Comparison of ENCODE assay signal across 24 mouse cellular contexts in the genomic region with DNA sequence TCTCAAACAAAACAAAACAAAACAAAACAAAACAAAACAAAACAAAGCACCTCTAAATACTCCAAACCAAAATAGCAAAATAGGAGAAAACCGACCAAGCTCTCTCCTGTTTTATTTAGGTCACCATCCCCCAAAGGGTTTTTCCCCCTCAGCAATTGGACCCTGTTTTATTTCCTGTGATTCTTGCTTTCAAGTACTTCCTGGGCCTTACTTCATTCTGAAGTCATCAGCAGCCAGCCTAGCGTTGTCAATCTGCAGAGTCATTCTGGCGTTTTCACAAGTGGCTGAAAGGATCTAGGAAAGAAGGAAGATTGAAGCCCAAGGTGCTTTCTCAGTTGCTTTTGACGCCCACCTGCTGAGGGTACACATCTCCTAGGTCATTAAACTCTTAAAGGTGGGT. TPM values are rescaled to one million over a fixed set of nuclear protein-coding genes. Genes with fewer than 3 reads are reported as not detected.
DNase-seq lines count a peak whose midpoint lies in the region; ATAC-seq and TF ChIP-seq lines count a peak whose summit lies in the region.
"Had no signal": no experiment of that assay in that cellular context is flagged by ENCODE, and none has a peak within 500 bp of the region (broad histone marks: within the 10 kb centered on the region; RNA-seq: fewer than 3 reads in every experiment).

No protein-coding gene starts in this region.

- peak overlapping the region; percentile 89 for H3K27ac ChIP-seq in cerebellum, adult 2 months (ENCODE audit: insufficient read depth, low read length)
- H3K27ac ChIP-seq: embryonic facial prominence, embryonic 10.5 days; forebrain, embryonic 10.5 days; gastrocnemius, adult 2 months; heart, embryonic 10.5 days; hindbrain, embryonic 12.5 days; intestine, embryonic 15.5 days had no signal

- DNase-seq in cerebellum, adult 2 months, result peak in 1 of 2 experiments; percentile 24
- DNase-seq in cerebellum, adult 11 months, result no peak
- peak; percentile 46 for DNase-seq in induced T-regulatory cell, adult 2 months (ENCODE audit: low read depth)
- DNase-seq in kidney, postnatal 25 days, result no peak
- no peak for DNase-seq in gastrocnemius, postnatal 25 days
- DNase-seq in lung, adult 18-20 months, result no peak
- DNase-seq: adrenal gland, postnatal 10 days; gastrocnemius, adult 2 months; heart, adult 18-20 months; heart, postnatal 10 days; heart, postnatal 4 days; kidney, adult 18-20 months had no signal

- 43% methylated on average over 4 of the region's 4 CpGs for WGBS in cerebellum, adult 2 months

- H3K27me3 ChIP-seq in cerebellum, adult 2 months (ENCODE audit: control insufficient read depth, insufficient read depth, low read length), result no peaks in the 10 kb centered on the region
- H3K27me3 ChIP-seq: hindbrain, embryonic 12.5 days; intestine, embryonic 15.5 days had no signal

- no peak for TF ChIP-seq CTCF in cerebellum, adult 2 months (IDR thresholded peaks at IDR 0.05; ENCODE audit: borderline replicate concordance, insufficient read depth, low read depth, low read length)

- no peak for TF ChIP-seq POLR2A in cerebellum, adult 2 months (IDR thresholded peaks at IDR 0.05; ENCODE audit: borderline replicate concordance, insufficient read depth, low read length)

- peak; percentile 53 for ATAC-seq in CD4-positive, CD25-positive, alpha-beta regulatory T cell, adult 4 months
- ATAC-seq: forebrain, embryonic 14.5 days; hindbrain, embryonic 16.5 days; intestine, embryonic 15.5 days had no signal

- H3K4me1 ChIP-seq in cerebellum, adult 2 months (ENCODE audit: control insufficient read depth, insufficient read depth, low read length), result peaks cover 38% of the 10 kb centered on the region
- H3K4me1 ChIP-seq: hindbrain, embryonic 12.5 days had no signal

- no peak overlapping the region for H3K4me3 ChIP-seq in cerebellum, adult 2 months (replicated peaks; ENCODE audit: insufficient read depth, low read depth, low read length)
- H3K4me3 ChIP-seq: embryonic facial prominence, embryonic 10.5 days; erythroblast, embryonic 14.5 days; forebrain, embryonic 10.5 days; gastrocnemius, adult 2 months; heart, embryonic 10.5 days; hindbrain, embryonic 12.5 days; intestine, embryonic 15.5 days had no signal

RNA-seq across cellular contexts. Expression of a gene that starts 1.7 kb away (rescaled TPM):
- 0.44 and 0.65 TPM in 2 replicates for polyA plus RNA-seq in cerebellum, adult 2 months (2012; rRNA removed)
- not detected for polyA plus RNA-seq in CD4-positive, CD25-positive, alpha-beta regulatory T cell, adult 4 months (2017; shearing (Covaris generic))
- total RNA-seq in gastrocnemius, postnatal 25 days (2021), result not detected
- total RNA-seq: adrenal gland, postnatal 10 days; adrenal gland, postnatal 4 days; gastrocnemius, adult 2 months; gastrocnemius, postnatal 4 days; heart, adult 18-20 months; heart, postnatal 10 days; heart, postnatal 4 days had no signal
- polyA plus RNA-seq: embryonic facial prominence, embryonic 10.5 days; erythroblast, embryonic 14.5 days; forebrain, embryonic 10.5 days; forebrain, embryonic 14.5 days; heart, embryonic 10.5 days; heart, embryonic 14.5 days; hindbrain, embryonic 12.5 days had no signal

RNA-seq across cellular contexts. Expression of a gene that starts 39.4 kb away (rescaled TPM):
- polyA plus RNA-seq in cerebellum, adult 2 months (2012; rRNA removed), result 7.0 and 7.2 TPM in 2 replicates
- polyA plus RNA-seq in CD4-positive, CD25-positive, alpha-beta regulatory T cell, adult 4 months (2017; shearing (Covaris generic)), result not detected
- total RNA-seq in gastrocnemius, postnatal 25 days (2021), result not detected
- total RNA-seq: adrenal gland, postnatal 4 days; gastrocnemius, adult 2 months; heart, adult 18-20 months; heart, postnatal 10 days had no signal
- polyA plus RNA-seq: embryonic facial prominence, embryonic 10.5 days; erythroblast, embryonic 14.5 days; forebrain, embryonic 10.5 days; heart, embryonic 10.5 days; heart, embryonic 14.5 days; hindbrain, embryonic 12.5 days; intestine, embryonic 15.5 days had no signal

RNA-seq across cellular contexts. Expression of a gene that starts 39.4 kb away (rescaled TPM):
- 37.8 and 39.9 TPM in 2 replicates for polyA plus RNA-seq in cerebellum, adult 2 months (2012; rRNA removed)
- 1 to 10 TPM; 1.4 to 2.1 TPM for polyA plus RNA-seq in CD4-positive, CD25-positive, alpha-beta regulatory T cell, adult 4 months (2017; shearing (Covaris generic))
- total RNA-seq in gastrocnemius, postnatal 25 days (2021), result 1 to 10 TPM; 4.9 to 6.4 TPM

RNA-seq across cellular contexts. Expression of a gene that starts 52.5 kb away (rescaled TPM):
- 63.3 and 67.1 TPM in 2 replicates for polyA plus RNA-seq in cerebellum, adult 2 months (2012; rRNA removed)
- polyA plus RNA-seq in CD4-positive, CD25-positive, alpha-beta regulatory T cell, adult 4 months (2017; shearing (Covaris generic)), result 100 to 1,000 TPM; 179 to 201 TPM
- total RNA-seq in gastrocnemius, postnatal 25 days (2021), result 10 to 100 TPM; 30.4 to 31.3 TPM

RNA-seq across cellular contexts. Expression of a gene that starts 54.4 kb away (rescaled TPM):
- polyA plus RNA-seq in cerebellum, adult 2 months (2012; rRNA removed), result 0.14 and 0.15 TPM in 2 replicates
- not detected for polyA plus RNA-seq in CD4-positive, CD25-positive, alpha-beta regulatory T cell, adult 4 months (2017; shearing (Covaris generic))
- total RNA-seq in gastrocnemius, postnatal 25 days (2021), result not detected
- total RNA-seq: adrenal gland, postnatal 10 days; adrenal gland, postnatal 4 days; gastrocnemius, adult 2 months; gastrocnemius, postnatal 4 days; heart, adult 18-20 months; heart, postnatal 10 days; heart, postnatal 4 days had no signal
- polyA plus RNA-seq: erythroblast, embryonic 14.5 days; forebrain, embryonic 10.5 days; forebrain, embryonic 14.5 days; heart, embryonic 10.5 days; heart, embryonic 14.5 days had no signal

Comparison
In these comparisons a context has a peak if more than half of its experiments do, and no peak if none do; other contexts are left out.
1. RNA of a gene that starts 39.4 kb away (polyA plus RNA-seq): 37.8 to 39.9 TPM in cerebellum, adult 2 months; 1.4 to 2.1 TPM in CD4-positive, CD25-positive, alpha-beta regulatory T cell, adult 4 months; every median in the first group is over 10 times any median in the second.